Mouse (Mus musculus) adrenal gland, adult 18-20 months (tissue): ENCODE measurements at regions not wholly inside any gene's neighbourhood (a gene's known extent, or its start where the extent isn't known, plus 50 kb on each side); places are given as distances from the start of the nearest gene placed in this dataset.

Experiments used
- DNase-seq, 2 experiments: peaks; one replicate each; pipeline ENCODE4 v3.0.0; 2021 to 2022; ENCODE audit warnings: low spot score in 2 of 2

- no peak for DNase-seq
Observed at GRCm38 (mm10) chr1:41055761-41056160, 250.4 kb downstream of the Tmem182 start.

GRCm38 (mm10) chr1:41065130-41065529, 259.7 kb downstream of the Tmem182 start:
- no peak for DNase-seq

GRCm38 (mm10) chr1:41104869-41105268, 299.5 kb downstream of the Tmem182 start:
- DNase-seq, result no peak

GRCm38 (mm10) chr1:41121636-41122175, 316.3 kb downstream of the Tmem182 start:
- DNase-seq, result no peak

- DNase-seq, result no peak
Observed at GRCm38 (mm10) chr1:41131410-41131809, 326.0 kb downstream of the Tmem182 start.

DNA sequence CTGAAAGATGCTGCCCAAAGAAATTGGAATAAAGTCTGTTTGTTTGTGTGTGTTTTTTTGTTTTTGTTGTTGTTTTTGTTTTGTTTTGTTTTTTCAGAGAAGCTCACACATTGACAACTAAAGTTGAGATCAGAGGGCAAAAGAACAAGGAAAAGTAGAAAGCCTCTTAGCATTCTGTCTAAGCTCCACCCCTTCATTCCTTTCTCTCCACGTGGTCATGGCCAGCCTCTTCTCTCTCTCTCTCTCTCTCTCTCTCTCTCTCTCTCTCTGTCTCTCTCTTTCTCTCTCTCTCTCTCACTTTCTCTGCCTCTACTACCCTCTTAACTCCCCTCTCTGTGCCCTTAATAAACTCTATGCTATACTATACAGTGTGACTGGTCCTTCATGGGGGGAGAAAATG, 327.7 kb downstream of the Tmem182 start:
- DNase-seq, result no peak

DNA sequence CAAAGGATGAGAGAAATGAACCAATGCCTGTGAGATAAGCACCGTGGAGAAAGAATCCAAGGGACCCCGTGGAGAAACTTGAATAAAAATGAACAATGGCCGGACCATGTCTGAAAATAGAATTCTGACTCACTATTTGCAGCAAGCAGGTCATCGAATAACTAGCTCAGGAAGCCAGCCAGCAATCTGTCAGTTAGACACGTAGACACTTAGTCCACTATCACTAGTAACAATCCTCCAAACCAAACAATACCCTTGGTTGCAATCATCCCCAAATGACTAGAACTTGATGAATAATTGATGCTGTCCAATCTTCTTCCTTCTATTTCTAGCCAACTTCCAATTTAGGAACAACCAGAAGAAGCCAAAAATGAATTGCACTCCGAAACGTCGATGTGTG, 328.5 kb downstream of the Tmem182 start:
- DNase-seq, result no peak

DNA sequence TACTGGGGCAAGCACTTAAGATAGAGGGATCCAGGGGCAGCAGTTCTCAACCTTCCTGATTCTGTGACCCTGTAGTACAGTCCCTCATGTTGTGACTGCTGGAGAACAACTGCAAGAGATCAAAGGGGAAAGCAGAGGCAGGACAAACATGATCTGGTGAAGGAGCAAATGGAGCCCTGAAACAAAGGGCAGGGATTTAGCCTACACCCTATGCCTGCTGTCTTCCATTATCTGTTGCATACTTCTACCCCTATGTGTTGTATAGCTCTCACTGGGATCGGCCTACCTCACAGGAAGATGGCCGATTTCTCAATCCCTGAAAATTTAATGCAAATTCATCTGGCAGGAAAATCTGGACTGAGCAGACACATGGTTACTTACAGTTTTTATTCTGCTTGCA, 334.3 kb downstream of the Tmem182 start:
- DNase-seq, result no peak

DNA sequence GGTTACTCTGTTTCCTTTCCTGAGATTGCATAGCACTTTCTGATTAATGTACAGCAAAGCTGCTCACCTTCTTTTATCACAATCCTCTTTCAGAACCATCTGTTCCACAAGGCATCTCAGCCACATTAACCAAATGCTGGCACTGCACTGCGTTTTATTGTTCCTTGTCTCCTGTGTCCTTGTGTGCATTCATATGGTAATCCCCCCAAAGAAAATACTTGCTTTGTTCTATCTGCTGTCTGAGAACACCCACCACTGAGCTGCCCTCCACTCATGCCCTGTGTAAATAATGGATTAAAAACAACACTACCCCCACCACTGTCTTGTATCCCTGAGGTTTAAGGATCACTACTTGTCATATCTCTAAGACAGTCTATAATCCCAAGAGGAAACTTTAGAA, 335.1 kb downstream of the Tmem182 start:
- no peak for DNase-seq

DNA sequence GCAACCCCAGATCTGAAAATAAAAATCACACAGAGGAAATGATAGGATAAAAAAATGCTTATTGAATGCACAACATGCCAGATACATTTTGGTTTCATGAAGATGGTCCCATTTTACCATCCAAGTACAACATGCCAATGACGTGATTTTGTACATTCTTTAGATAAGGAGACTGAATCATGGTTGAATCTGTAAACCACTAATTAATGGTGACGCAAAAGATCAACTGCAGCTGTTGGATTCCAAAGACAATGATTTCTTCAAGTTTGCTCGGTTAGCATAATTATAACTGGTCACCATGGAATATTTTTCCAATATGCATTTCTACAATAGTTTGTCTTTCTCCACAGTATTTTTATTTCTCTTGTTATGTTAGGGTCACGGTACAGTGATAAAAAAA, 336.6 kb downstream of the Tmem182 start:
- no peak for DNase-seq

DNA sequence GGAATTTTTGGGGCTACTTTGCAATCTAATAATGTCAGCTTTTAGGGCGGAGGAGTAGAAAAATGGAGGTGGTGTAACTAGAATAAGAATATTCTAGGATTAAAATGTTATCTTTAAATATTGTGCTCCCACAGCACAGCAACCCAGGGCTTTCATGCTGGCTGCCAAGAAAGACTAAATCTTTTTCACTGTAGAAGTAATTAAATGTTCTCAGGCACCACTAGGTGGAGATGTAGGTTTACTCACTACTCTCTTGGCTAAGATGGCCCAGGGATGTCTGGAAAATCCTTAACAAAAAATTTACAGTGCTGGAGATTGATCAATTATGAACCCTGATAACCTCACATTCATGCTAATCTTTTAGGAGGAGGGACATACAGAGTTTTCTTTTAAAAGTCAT, 347.1 kb downstream of the Tmem182 start:
- no peak for DNase-seq

DNA sequence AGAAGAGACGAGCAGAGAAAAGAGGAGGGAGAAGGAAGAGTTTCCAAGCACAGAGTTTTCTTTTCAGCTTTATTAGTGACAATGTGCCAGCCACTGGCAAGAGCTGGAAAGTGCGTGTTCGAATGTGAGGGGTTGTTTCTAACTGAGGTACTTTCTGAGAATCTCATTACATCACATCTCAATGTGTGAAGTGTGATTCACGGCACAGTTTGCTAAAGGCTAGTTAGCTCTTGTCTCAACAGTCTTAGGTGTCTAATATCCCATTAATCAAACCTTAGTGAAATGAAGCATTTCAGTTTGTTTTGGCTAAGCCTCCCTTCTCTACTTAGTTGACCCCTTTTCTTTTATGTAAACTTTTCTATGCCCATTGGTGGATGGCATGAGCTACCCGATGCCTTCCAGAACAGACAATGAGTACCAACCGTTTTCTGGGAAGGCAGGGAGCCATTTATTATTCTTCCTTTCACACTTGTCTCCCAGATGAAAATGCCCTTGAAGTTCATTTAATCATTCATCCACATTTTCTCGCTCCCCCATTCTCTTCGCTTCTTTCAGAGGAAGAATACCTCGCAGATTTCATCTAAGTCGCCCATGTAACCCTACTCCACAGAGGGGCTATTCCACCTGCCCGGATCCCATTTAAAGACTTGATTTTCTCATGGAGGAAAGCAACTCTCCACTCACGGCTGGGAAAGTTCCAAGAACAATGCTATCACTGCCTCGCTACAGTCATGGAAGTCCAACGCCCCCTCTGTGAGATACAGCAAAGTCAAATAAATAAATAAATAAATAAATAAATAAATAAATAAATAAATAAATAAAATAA, 348.0 kb downstream of the Tmem182 start:
- DNase-seq, result no peak

DNA sequence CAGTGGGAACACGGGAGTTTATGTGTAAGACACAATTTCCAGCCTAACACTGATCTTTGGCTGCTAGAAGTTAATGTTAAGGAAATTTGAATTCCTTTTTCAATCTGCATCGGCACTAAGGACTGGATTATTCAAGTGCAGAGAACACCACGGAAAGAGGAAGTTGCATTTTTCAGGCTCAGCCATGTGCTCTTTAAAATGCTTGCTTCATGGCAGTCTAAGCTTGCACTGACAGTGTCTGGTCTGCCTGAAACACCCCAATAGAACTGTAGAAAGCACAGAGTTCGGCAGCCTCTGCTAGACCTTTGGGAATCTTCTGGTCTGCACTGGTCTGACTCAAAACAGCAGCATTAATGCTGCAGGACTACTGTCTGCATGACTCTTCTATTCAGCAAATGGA, 348.8 kb downstream of the Tmem182 start:
- no peak for DNase-seq

DNA sequence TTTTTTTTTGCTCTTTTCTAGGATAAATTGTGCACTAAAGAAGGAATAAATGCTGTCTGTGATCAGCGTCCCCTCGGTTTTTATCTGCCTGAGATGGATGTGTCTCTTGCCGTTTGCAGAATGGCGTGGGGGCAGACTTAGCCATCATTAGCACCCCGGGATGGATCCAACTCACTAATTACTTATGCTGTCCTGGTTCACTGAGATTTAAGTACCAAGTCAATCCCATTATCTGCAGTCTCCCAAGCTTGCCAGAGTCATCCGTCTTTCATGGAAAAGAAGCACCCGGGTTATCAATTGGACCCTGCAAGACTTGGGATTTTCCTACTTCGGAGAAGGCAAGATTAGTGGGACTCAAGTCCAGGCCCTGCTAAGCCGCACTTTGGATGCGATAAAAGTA, 351.5 kb downstream of the Tmem182 start:
- no peak for DNase-seq

- no peak for DNase-seq
Observed at GRCm38 (mm10) chr1:41157651-41158513, 352.5 kb downstream of the Tmem182 start.

DNA sequence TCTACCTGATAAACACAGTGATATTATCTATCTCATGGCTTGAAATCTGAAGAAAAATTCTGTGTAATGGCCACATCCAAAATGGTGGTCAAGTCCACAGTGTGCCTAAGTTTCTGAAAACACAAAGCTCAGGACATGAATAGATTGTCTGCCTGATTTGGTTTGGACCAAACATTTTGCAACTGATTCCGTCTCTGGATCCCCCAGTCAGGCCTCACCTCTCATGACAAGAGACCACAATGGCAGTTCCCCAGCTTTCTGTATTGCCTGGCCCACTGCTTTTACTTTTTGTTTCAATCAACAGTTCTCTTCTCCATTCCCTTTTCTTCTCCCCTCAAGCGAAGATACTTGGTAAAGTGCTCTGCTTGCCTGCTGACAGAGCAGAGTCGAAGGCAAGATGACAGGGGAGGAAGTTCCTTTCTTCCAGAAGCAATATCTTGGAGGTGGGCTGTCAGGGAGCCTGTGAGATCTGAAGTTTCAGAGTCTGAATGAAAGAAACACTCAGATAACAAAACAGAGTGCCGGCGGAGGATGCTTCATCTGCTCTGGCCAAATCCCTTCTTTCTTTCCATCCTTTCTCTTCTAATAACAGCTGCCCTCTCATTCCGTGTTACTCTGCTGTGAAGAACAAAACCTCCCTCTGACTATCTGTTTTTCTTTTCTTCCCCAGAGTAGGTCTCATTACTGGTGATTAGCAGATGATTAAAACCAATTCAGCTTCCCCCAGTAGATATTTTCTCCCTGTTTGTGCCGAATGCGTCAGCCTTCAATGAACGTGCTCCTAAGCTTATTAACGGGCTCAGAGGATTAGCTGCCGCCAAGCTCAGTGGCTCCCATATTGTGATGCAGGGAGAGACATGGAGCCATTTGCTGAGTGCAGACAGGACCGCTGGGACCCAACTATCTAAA, 360.7 kb downstream of the Tmem182 start:
- DNase-seq, result no peak

GRCm38 (mm10) chr1:41166787-41167420, 361.5 kb downstream of the Tmem182 start:
- DNase-seq, result no peak

DNA sequence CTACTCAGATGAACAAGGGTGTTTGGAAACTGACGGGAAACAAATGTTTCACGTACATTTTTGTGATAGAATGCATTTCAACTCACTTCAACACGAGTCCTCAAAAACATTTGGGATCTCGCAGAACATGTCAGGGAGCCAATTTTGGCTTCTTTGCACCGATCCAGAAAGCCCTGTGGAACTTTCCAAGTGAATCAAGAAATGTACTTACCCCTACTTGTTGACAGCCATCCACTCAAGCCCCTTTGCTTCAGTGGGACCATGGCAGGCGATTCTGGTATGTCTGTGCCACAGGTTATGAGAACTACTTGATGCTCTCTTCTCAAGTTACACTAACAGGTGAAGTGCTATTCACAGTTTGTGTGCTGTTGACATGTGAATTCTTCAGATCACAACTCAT, 381.6 kb downstream of the Tmem182 start:
- DNase-seq, result no peak

- no peak for DNase-seq
Observed at GRCm38 (mm10) chr1:41212876-41213275, 407.5 kb downstream of the Tmem182 start.

- DNase-seq, result no peak
Observed at GRCm38 (mm10) chr1:41225851-41226250, 420.4 kb downstream of the Tmem182 start.

DNA sequence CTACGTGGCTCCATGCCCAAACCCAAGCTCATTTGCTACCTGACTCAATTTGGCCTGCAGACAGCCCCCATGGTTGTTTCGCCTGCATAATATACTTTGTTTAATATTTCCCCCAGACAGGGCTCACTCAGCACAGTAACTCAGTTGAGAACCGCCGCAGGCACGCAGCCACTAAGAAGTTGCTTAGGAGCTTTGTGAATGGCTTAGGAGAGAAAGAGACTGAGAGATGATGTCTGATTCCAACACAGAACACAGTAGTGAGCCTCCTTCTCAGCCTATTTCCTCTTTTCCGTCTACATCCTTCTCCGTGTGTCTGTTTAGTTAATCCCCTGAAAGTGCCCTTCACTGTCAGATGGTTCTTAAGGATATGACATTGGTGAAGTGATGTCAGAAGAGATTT, 429.9 kb downstream of the Tmem182 start:
- DNase-seq, result no peak
